Mouse (Mus musculus): Measurements from ENCODE around the gene Cd59a. TPM values are rescaled to one million over a fixed set of nuclear protein-coding genes. Genes with fewer than 3 reads are reported as not detected.

Gene Cd59a
- polyA plus RNA-seq, 1 experiment, result 42.4 TPM

DNA sequence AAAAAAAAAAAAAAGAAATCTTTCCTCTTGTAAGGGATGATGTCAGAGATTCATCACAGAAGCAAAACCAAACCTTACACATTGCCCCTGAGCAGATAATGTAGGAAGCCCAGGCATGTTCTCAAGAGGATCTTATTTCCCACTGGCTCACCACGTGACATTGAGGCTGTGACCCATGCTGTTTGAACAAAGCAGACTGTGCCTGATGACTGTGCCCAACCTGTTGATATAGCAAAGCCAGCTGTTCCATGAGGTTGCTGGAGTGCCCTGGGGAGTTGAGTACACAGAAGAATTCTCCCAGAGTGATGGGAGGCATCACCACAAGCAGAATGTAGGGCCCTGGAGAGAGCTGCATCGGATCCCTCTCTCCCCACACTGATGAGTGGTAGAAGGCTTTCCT, 40.3 kb downstream of the Cd59a start:
- no peaks in the 10 kb centered on the region for H3K27me3 ChIP-seq (ENCODE audit: control insufficient read depth, insufficient read depth, low read length)
- DNase-seq, result no peak
- 79% methylated on average over 2 of the region's 2 CpGs for WGBS
- H3K27ac ChIP-seq (ENCODE audit: insufficient read depth, low read length), result no peak overlapping the region
- H3K4me1 ChIP-seq (ENCODE audit: control insufficient read depth, insufficient read depth, low read length), result 0 out of 2 replicates have a peak, but pooled peaks cover 6% of the 10 kb centered on the region
- H3K4me3 ChIP-seq (replicated peaks; ENCODE audit: insufficient read depth, low read depth, low read length), result no peak overlapping the region
- TF ChIP-seq POLR2A (IDR thresholded peaks at IDR 0.05; ENCODE audit: borderline replicate concordance, insufficient read depth, low read length) (no peak), CTCF (IDR thresholded peaks at IDR 0.05; ENCODE audit: borderline replicate concordance, insufficient read depth, low read depth, low read length) (no peak)

DNA sequence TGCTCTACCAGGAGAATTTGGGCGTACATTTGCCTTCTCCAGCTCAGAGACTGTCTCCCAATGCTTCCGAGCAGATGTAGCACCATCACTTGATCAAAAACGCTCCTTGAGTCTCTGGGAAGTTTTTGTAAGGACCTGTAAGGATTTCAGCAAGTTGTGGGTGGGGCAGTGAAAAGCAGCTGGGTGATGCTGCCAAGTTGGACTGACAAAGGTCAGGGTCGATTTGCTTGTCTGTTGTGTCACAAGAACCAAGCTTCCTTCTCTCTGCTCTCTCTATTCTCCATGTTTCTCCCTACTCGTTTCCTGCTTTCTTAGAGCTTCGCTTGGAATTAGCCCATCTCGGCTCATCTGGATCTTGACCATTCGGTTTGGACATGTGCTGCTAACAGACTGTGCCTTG, 46.5 kb downstream of the Cd59a start:
- TF ChIP-seq POLR2A (IDR thresholded peaks at IDR 0.05; ENCODE audit: borderline replicate concordance, insufficient read depth, low read length), result no peak
- TF ChIP-seq CTCF (IDR thresholded peaks at IDR 0.05; ENCODE audit: borderline replicate concordance, insufficient read depth, low read depth, low read length), result no peak
- H3K4me1 ChIP-seq (ENCODE audit: control insufficient read depth, insufficient read depth, low read length), result peaks cover under 1% of the 10 kb centered on the region; the same call in 1 of the 2 replicates
- WGBS, result 89% methylated on average over 8 of the region's 8 CpGs
- H3K27me3 ChIP-seq (ENCODE audit: control insufficient read depth, insufficient read depth, low read length), result no peaks in the 10 kb centered on the region
- no peak overlapping the region for H3K27ac ChIP-seq (ENCODE audit: insufficient read depth, low read length)
- no peak overlapping the region for H3K4me3 ChIP-seq (replicated peaks; ENCODE audit: insufficient read depth, low read depth, low read length)
- no peak for DNase-seq

DNA sequence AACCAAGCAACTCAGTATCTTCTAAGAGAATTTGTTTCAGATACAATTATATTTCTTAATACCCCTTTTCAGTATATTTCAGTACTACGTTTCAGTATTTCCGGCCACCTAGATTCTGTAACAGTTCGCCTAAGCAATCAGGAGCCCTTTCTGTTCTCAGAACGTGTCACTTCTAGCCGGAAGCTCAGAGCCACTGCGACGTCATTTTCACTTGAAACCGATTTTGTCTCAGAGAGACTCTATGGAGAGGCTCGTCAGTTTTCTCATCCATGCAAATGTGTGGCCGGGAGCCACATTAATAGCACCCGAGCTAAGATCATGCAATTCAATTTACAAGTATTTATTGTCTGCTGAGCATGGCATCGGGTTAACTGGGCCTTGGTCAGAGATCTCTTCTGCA, 48.4 kb downstream of the Cd59a start:
- TF ChIP-seq CTCF (IDR thresholded peaks at IDR 0.05; ENCODE audit: borderline replicate concordance, insufficient read depth, low read depth, low read length) (no peak), POLR2A (IDR thresholded peaks at IDR 0.05; ENCODE audit: borderline replicate concordance, insufficient read depth, low read length) (no peak)
- Histone ChIP-seq H3K27me3 (ENCODE audit: control insufficient read depth, insufficient read depth, low read length) (no peaks in the 10 kb centered on the region), H3K27ac (ENCODE audit: insufficient read depth, low read length) (no peak overlapping the region), H3K4me1 (ENCODE audit: control insufficient read depth, insufficient read depth, low read length) (peaks cover 15% of the 10 kb centered on the region), H3K4me3 (replicated peaks; ENCODE audit: insufficient read depth, low read depth, low read length) (no peak overlapping the region)
- no peak for DNase-seq
- WGBS, result 76% methylated on average over 12 of the region's 12 CpGs

DNA sequence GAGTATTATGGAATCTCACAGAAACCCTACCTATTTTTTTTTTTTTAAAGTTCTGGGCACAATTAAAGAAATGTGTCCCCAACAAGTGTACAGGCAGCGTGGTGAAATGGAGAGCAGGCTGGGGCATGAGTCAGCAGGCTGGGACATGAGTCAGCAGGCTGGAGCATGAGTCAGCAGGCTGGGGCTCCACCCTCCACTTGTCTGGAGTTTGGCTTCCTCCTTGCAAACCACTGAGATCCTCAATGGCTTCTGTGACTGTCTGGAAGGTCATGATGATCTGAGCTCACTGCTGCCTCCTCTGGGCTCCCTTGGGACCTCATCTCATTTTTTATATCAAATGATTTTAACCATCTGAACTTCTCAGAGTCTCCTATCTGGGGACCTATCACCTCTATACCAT, 50.4 kb downstream of the Cd59a start:
- Histone ChIP-seq H3K27ac (ENCODE audit: insufficient read depth, low read length) (no peak overlapping the region), H3K27me3 (ENCODE audit: control insufficient read depth, insufficient read depth, low read length) (no peaks in the 10 kb centered on the region), H3K4me1 (ENCODE audit: control insufficient read depth, insufficient read depth, low read length) (peaks cover 16% of the 10 kb centered on the region), H3K4me3 (replicated peaks; ENCODE audit: insufficient read depth, low read depth, low read length) (no peak overlapping the region)
- TF ChIP-seq CTCF (IDR thresholded peaks at IDR 0.05; ENCODE audit: borderline replicate concordance, insufficient read depth, low read depth, low read length) (no peak), POLR2A (IDR thresholded peaks at IDR 0.05; ENCODE audit: borderline replicate concordance, insufficient read depth, low read length) (no peak)
- DNase-seq, result no peak
- WGBS, result 50% methylated on average over 1 of the region's 1 CpGs

DNA sequence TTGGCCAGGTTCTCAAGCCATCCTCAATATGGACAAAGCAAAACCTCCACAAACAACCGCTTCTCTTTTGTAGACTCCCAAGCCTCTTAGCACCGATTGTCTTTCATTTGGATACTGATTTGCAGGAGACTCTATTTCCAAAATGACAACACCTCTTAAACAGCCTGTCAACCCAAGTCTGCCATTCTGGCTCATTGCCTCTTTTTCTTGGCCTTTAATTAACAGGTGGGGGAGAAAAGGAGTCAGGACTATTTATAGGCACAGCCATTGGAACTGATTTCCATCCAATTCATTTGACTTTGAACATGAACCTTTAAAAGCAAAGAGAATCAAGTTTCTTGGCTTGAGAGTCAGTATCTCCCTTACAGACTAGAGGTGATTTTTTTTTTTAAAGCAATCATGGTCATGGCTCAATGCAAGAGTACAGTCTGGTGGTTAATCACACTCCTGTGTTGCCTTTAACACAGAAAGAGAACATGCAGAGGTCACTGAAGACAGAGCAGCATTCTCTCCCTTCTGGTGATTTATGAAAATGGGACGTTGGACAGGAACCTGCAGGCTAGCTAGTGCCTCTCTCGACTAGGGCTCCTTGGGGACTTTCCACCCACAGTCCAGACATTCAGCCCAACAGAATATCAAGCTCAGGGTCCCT, 52.4 kb downstream of the Cd59a start:
- Histone ChIP-seq H3K4me3 (replicated peaks; ENCODE audit: insufficient read depth, low read depth, low read length) (no peak overlapping the region), H3K27ac (ENCODE audit: insufficient read depth, low read length) (no peak overlapping the region), H3K4me1 (ENCODE audit: control insufficient read depth, insufficient read depth, low read length) (peaks cover 27% of the 10 kb centered on the region), H3K27me3 (ENCODE audit: control insufficient read depth, insufficient read depth, low read length) (no peaks in the 10 kb centered on the region)
- 23% methylated on average over 4 of the region's 4 CpGs for WGBS
- DNase-seq, result peak in 1 of 2 experiments; percentile 68
- TF ChIP-seq POLR2A (IDR thresholded peaks at IDR 0.05; ENCODE audit: borderline replicate concordance, insufficient read depth, low read length) (no peak), CTCF (IDR thresholded peaks at IDR 0.05; ENCODE audit: borderline replicate concordance, insufficient read depth, low read depth, low read length) (no peak)

DNA sequence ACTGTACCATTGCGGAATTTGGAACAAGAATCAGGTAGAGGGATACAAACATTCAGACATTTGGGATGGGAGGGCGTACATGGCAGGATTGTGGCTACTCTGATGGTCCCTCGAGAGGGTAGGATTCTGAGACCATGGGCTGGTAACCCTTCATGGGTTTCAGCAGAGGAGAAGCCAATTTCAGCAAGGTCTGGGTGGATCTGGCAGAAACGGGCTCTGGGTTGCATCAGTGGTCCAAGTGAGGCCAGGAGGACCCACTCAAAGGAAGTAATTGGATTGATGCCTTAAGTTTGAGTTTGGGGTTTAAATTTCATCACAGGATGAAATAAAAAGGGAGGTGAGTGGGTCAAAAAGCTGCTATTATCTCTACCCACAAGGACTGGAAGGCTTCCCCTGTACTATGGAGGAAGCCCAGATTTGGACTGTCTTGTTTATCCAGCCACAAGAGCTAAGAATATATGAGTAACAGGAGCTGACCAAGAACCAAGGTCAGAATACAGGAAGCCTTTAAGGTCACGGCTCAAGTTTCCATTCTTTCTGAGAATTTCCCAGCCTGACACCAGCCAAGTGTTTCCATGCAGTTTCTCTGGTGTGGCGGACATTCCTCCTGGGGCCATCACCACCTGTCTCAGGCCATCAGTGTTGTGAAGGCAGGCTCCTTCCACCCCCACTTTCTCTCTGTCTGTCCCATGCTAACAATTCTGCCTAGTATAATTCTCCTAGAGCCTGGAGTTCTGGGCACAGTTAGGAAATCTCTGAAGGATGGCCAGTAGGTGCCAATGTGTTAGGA, 55.2 kb downstream of the Cd59a start:
- peak in 1 of 2 experiments; percentile 52 for DNase-seq
- WGBS, result 68% methylated on average over 6 of the region's 6 CpGs
- Histone ChIP-seq H3K27ac (ENCODE audit: insufficient read depth, low read length) (no peak overlapping the region), H3K27me3 (ENCODE audit: control insufficient read depth, insufficient read depth, low read length) (no peaks in the 10 kb centered on the region), H3K4me1 (ENCODE audit: control insufficient read depth, insufficient read depth, low read length) (peaks cover 53% of the 10 kb centered on the region), H3K4me3 (replicated peaks; ENCODE audit: insufficient read depth, low read depth, low read length) (no peak overlapping the region)
- TF ChIP-seq CTCF (IDR thresholded peaks at IDR 0.05; ENCODE audit: borderline replicate concordance, insufficient read depth, low read depth, low read length) (no peak), POLR2A (IDR thresholded peaks at IDR 0.05; ENCODE audit: borderline replicate concordance, insufficient read depth, low read length) (no peak)

DNA sequence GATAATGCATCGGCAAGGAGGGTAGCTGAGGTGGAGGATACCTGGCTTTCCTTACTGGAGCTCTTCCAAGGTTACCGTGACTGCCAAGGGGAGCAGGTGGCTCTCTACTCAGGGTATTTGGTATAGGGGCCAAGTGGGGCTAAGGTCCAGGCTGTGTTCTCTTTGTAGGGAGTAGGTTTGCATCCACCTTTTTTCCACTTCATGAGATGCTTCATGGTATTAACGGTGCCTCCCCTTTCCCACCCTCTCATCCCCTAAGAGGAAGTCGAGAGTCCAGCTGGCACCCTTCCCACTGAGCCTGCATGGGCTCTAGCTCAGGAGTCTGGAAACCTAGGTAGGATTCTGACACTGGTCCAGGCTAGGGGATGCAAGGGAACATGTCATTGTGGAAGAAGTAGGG, 57.7 kb downstream of the Cd59a start:
- Histone ChIP-seq H3K4me1 (ENCODE audit: control insufficient read depth, insufficient read depth, low read length) (peaks cover 45% of the 10 kb centered on the region), H3K27me3 (ENCODE audit: control insufficient read depth, insufficient read depth, low read length) (no peaks in the 10 kb centered on the region), H3K4me3 (replicated peaks; ENCODE audit: insufficient read depth, low read depth, low read length) (no peak overlapping the region), H3K27ac (ENCODE audit: insufficient read depth, low read length) (peak overlapping the region; percentile 64)
- peak; percentile 85 to 92 for DNase-seq
- 5% methylated on average over 4 of the region's 4 CpGs for WGBS
- TF ChIP-seq POLR2A (IDR thresholded peaks at IDR 0.05; ENCODE audit: borderline replicate concordance, insufficient read depth, low read length), result no peak
- TF ChIP-seq CTCF (IDR thresholded peaks at IDR 0.05; ENCODE audit: borderline replicate concordance, insufficient read depth, low read depth, low read length), result no peak

DNA sequence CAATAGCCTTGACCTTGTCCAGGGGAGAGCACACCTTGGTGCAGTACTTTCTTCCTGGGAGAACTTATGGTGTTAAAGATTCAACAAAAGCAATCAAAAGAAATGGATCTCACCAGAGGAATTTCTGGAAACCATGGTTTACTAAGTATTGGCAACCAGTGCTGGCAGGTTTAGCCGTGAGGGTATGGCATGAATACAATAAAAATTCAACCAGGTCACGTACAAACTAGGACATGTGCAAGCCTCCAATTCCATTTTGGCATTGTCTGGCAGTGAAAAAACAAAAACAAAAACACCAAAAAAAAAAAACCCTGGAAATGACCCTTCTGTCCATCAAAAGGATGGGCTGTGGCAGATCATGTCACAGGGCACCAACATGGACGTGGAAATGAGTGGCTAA, 58.3 kb downstream of the Cd59a start:
- Histone ChIP-seq H3K27ac (ENCODE audit: insufficient read depth, low read length) (peak overlapping the region; percentile 64), H3K27me3 (ENCODE audit: control insufficient read depth, insufficient read depth, low read length) (no peaks in the 10 kb centered on the region), H3K4me1 (ENCODE audit: control insufficient read depth, insufficient read depth, low read length) (peaks cover 40% of the 10 kb centered on the region), H3K4me3 (replicated peaks; ENCODE audit: insufficient read depth, low read depth, low read length) (no peak overlapping the region)
- WGBS, result 12% methylated on average over 3 of the region's 3 CpGs
- DNase-seq, result peak in 1 of 2 experiments; percentile 69
- TF ChIP-seq POLR2A (IDR thresholded peaks at IDR 0.05; ENCODE audit: borderline replicate concordance, insufficient read depth, low read length) (no peak), CTCF (IDR thresholded peaks at IDR 0.05; ENCODE audit: borderline replicate concordance, insufficient read depth, low read depth, low read length) (no peak)

Data from cerebellum, adult 2 months (tissue).